Mouse (Mus musculus) heart, embryonic 16.5 days (tissue): ENCODE measurements around the gene Gm49661. TPM values are rescaled to one million over a fixed set of nuclear protein-coding genes. Genes with fewer than 3 reads are reported as not detected.

Source experiments
- ATAC-seq: fragments of 200-750 bp; cut with Nextera tagmentation; replicated peaks from 2 replicates; pipeline ENCODE4 v1.8.0; 2017; ENCODE audit warnings: moderate number of reproducible peaks; ENCODE audit not compliant: insufficient read depth, low FRiP score; ENCODE audit errors: extremely low read depth
- H3K27ac ChIP-seq: fragments of 300-500 bp; sonication (generic); 2 replicates; pipeline ENCODE4 v1.5.1; 2014; ENCODE audit warnings: mild to moderate bottlenecking, low read length, control low read depth, moderate library complexity
- H3K27me3 ChIP-seq: fragments of 300-500 bp; sonication (generic); 2 replicates; pipeline ENCODE4 v1.6.1; 2014; ENCODE audit warnings: low read length, mixed read lengths; ENCODE audit not compliant: control insufficient read depth, insufficient read depth
- H3K36me3 ChIP-seq: fragments of 300-500 bp; sonication (generic); 2 replicates; pipeline ENCODE4 v1.6.1; 2014; ENCODE audit not compliant: control insufficient read depth, insufficient read depth
- H3K4me1 ChIP-seq: fragments of 300-500 bp; sonication (generic); 2 replicates; pipeline ENCODE4 v1.6.1; 2014; ENCODE audit warnings: low read length, mixed read lengths; ENCODE audit not compliant: control insufficient read depth, insufficient read depth
- H3K4me2 ChIP-seq: fragments of 300-500 bp; sonication (generic); 2 replicates; pipeline ENCODE4 v1.6.1; 2014; ENCODE audit warnings: low read depth, mild to moderate bottlenecking, control low read depth, low read length
- H3K4me3 ChIP-seq: fragments of 300-500 bp; sonication (generic); 2 replicates; pipeline ENCODE4 v1.5.1; 2014; ENCODE audit warnings: mild to moderate bottlenecking, control low read depth, low read length
- H3K9ac ChIP-seq: fragments of 300-500 bp; sonication (generic); 2 replicates; pipeline ENCODE4 v1.6.1; 2014; ENCODE audit warnings: low read length, control low read depth
- H3K9me3 ChIP-seq: fragments of 300-500 bp; sonication (generic); replicated peaks from 2 replicates; pipeline ENCODE4 v1.6.1; 2016; ENCODE audit warnings: low read length; ENCODE audit not compliant: control insufficient read depth
- WGBS: fragments of 180-500 bp; shearing (Covaris S2); extraction: QIAGEN DNeasy Blood & Tissue Kit; methylation state at CpG from one replicate; pipeline ENCODE4 v1.1.7; 2014; 5-methylcytosine and 5-hydroxymethylcytosine counted together
- polyA plus RNA-seq: library from polyadenylated mRNA; unstranded; fragments of >200 nt; fragmentation: Nextera tagmentation; extraction: Ambion mirVana; gene quantifications from 2 replicates; pipeline ENCODE4 v1.2.1, GENCODE M21; 2015

Gene Gm49661
- polyA plus RNA-seq, 1 experiment from 2014 or later: not detected

- H3K27ac ChIP-seq: no peak overlapping the region
- WGBS: 10% methylated on average over 11 of the region's 11 CpGs
- H3K4me3 ChIP-seq: peak overlapping the region; percentile 47; the same call in 1 of the 2 replicates
- peaks cover 5% of the 10 kb centered on the region for H3K4me1 ChIP-seq
- no peaks in the 10 kb centered on the region for H3K36me3 ChIP-seq
- no peak overlapping the region for H3K4me2 ChIP-seq
- peaks cover 59% of the 10 kb centered on the region for H3K27me3 ChIP-seq
- ATAC-seq: no peak
- no peaks in the 10 kb centered on the region for H3K9me3 ChIP-seq
- H3K9ac ChIP-seq: no peak overlapping the region
Measured at GRCm38 (mm10) chr8:84945235-84945632, 24.0 kb downstream of the Gm49661 start.

- H3K36me3 ChIP-seq: no peaks in the 10 kb centered on the region
- H3K4me3 ChIP-seq: no peak overlapping the region
- H3K27ac ChIP-seq: no peak overlapping the region
- H3K27me3 ChIP-seq: peaks cover 53% of the 10 kb centered on the region
- no peak overlapping the region for H3K4me2 ChIP-seq
- ATAC-seq: no peak
- H3K9ac ChIP-seq: no peak overlapping the region
- 4% methylated on average over 26 of the region's 26 CpGs for WGBS
- no peaks in the 10 kb centered on the region for H3K9me3 ChIP-seq
- H3K4me1 ChIP-seq: peaks cover 5% of the 10 kb centered on the region
Measured at GRCm38 (mm10) chr8:84944478-84945160, 24.6 kb downstream of the Gm49661 start.

- peaks cover 5% of the 10 kb centered on the region for H3K4me1 ChIP-seq
- H3K4me2 ChIP-seq: no peak overlapping the region
- no peak overlapping the region for H3K4me3 ChIP-seq
- no peak overlapping the region for H3K27ac ChIP-seq
- H3K9me3 ChIP-seq: no peaks in the 10 kb centered on the region
- 27% methylated on average over 4 of the region's 4 CpGs for WGBS
- H3K27me3 ChIP-seq: peaks cover 52% of the 10 kb centered on the region
- H3K36me3 ChIP-seq: no peaks in the 10 kb centered on the region
- no peak overlapping the region for H3K9ac ChIP-seq
- ATAC-seq: no peak
Measured at GRCm38 (mm10) chr8:84943699-84944098, 25.5 kb downstream of the Gm49661 start.

- Histone ChIP-seq H3K4me1 (peaks cover 4% of the 10 kb centered on the region; the same call in 1 of the 2 replicates), H3K27me3 (peaks cover 57% of the 10 kb centered on the region), H3K9me3 (no peaks in the 10 kb centered on the region), H3K36me3 (no peaks in the 10 kb centered on the region), H3K9ac (no peak overlapping the region), H3K27ac (no peak overlapping the region), H3K4me3 (peak overlapping the region; percentile 48; the same call in 1 of the 2 replicates), H3K4me2 (peak overlapping the region; percentile 70; the same call in 1 of the 2 replicates)
- WGBS: 62% methylated on average over 13 of the region's 13 CpGs
- ATAC-seq: no peak
Measured at GRCm38 (mm10) chr8:84937620-84938485, 31.4 kb downstream of the Gm49661 start.

GRCm38 (mm10) chr8:84936962-84937546 lies 32.2 kb downstream of the Gm49661 start, which contains the start of gene Mast1:
TSS of gene Mast1 (minus strand) at chr8:84937359.
- no peak for ATAC-seq
- Histone ChIP-seq H3K27ac (no peak within 1 kb of the TSS), H3K36me3 (no peaks in the 10 kb centered on the region), H3K27me3 (peaks cover 60% of the 10 kb centered on the region), H3K9me3 (no peaks in the 10 kb centered on the region), H3K4me3 (peak within 1 kb of the TSS; percentile 48), H3K4me2 (peak within 1 kb of the TSS; percentile 70), H3K9ac (peak within 1 kb of the TSS; percentile 37; the same call in 1 of the 2 replicates), H3K4me1 (peaks cover 4% of the 10 kb centered on the region; the same call in 1 of the 2 replicates)
- under 1% methylated on average over 43 of the region's 50 CpGs for WGBS

- ATAC-seq: no peak
- WGBS: 24% methylated on average over 23 of the region's 23 CpGs
Measured at GRCm38 (mm10) chr8:84936041-84936961, 32.9 kb downstream of the Gm49661 start.

GRCm38 (mm10) chr8:84935489-84935888 lies 33.7 kb downstream of the Gm49661 start:
- no peak overlapping the region for H3K4me3 ChIP-seq
- no peak overlapping the region for H3K27ac ChIP-seq
- no peaks in the 10 kb centered on the region for H3K36me3 ChIP-seq
- peaks cover 4% of the 10 kb centered on the region; the same call in 1 of the 2 replicates for H3K4me1 ChIP-seq
- H3K9ac ChIP-seq: no peak overlapping the region
- WGBS: 5% methylated on average over 14 of the region's 14 CpGs
- no peak overlapping the region for H3K4me2 ChIP-seq
- no peak; the same call in 1 of the 2 replicates for ATAC-seq
- H3K9me3 ChIP-seq: no peaks in the 10 kb centered on the region
- H3K27me3 ChIP-seq: peaks cover 64% of the 10 kb centered on the region

More at GRCm38 (mm10) chr8:84936041-84936961, 32.9 kb downstream of the Gm49661 start:
- H3K4me1 ChIP-seq: peaks cover 4% of the 10 kb centered on the region; the same call in 1 of the 2 replicates
- peak overlapping the region; percentile 37; the same call in 1 of the 2 replicates for H3K9ac ChIP-seq
- no peak overlapping the region for H3K27ac ChIP-seq
- no peaks in the 10 kb centered on the region for H3K36me3 ChIP-seq
- peaks cover 62% of the 10 kb centered on the region for H3K27me3 ChIP-seq
- H3K4me3 ChIP-seq: peak overlapping the region; percentile 48
- H3K9me3 ChIP-seq: no peaks in the 10 kb centered on the region
- peak overlapping the region; percentile 70 for H3K4me2 ChIP-seq

GRCm38 (mm10) chr8:84934860-84935259 lies 34.4 kb downstream of the Gm49661 start:
- no peaks in the 10 kb centered on the region for H3K9me3 ChIP-seq
- no peak for ATAC-seq
- no peak overlapping the region for H3K4me3 ChIP-seq
- H3K4me1 ChIP-seq: peaks cover 4% of the 10 kb centered on the region; the same call in 1 of the 2 replicates
- no peak overlapping the region for H3K9ac ChIP-seq
- H3K4me2 ChIP-seq: no peak overlapping the region
- no peaks in the 10 kb centered on the region for H3K36me3 ChIP-seq
- 4% methylated on average over 15 of the region's 15 CpGs for WGBS
- H3K27ac ChIP-seq: no peak overlapping the region
- H3K27me3 ChIP-seq: peaks cover 71% of the 10 kb centered on the region
